Mouse (Mus musculus) forebrain, embryonic 10.5 days (tissue): Measurements from ENCODE around the gene Vmn1r55. TPM values are rescaled to one million over a fixed set of nuclear protein-coding genes. Genes with fewer than 3 reads are reported as not detected.
"Not testable (repeated sequence)": the region's sequence is repeated elsewhere in the genome, so short reads cannot be mapped to it uniquely, and the experiment has no call there.

Experiments used
- DNase-seq: peaks from one replicate; pipeline ENCODE4 v3.0.0-alpha.2; 2017; ENCODE audit warnings: low spot score; ENCODE audit errors: extremely low spot score
- H3K27ac ChIP-seq: fragments of 300-500 bp; sonication (generic); 2 replicates; pipeline ENCODE4 v1.5.1; 2016; ENCODE audit warnings: mild to moderate bottlenecking
- H3K27me3 ChIP-seq: fragments of 300-500 bp; sonication (generic); 2 replicates; pipeline ENCODE4 v1.6.1; 2016; ENCODE audit warnings: mild to moderate bottlenecking; ENCODE audit not compliant: poor library complexity, severe bottlenecking
- H3K36me3 ChIP-seq: fragments of 300-500 bp; sonication (generic); replicated peaks from 2 replicates; pipeline ENCODE4 v1.6.1; 2016; ENCODE audit warnings: mild to moderate bottlenecking, moderate library complexity
- H3K4me1 ChIP-seq: fragments of 300-500 bp; sonication (generic); 2 replicates; pipeline ENCODE4 v1.6.1; 2016
- H3K4me3 ChIP-seq: fragments of 300-500 bp; sonication (generic); 2 replicates; pipeline ENCODE4 v1.5.1; 2016; ENCODE audit warnings: mild to moderate bottlenecking, moderate library complexity
- H3K9me3 ChIP-seq: fragments of 300-500 bp; sonication (generic); 2 replicates; pipeline ENCODE4 v1.6.1; 2016; ENCODE audit warnings: mild to moderate bottlenecking, moderate library complexity
- WGBS: fragments of 180-500 bp; shearing (Covaris S2); methylation state at CpG from one replicate; pipeline ENCODE4 v1.1.7; 2016; 5-methylcytosine and 5-hydroxymethylcytosine counted together
- polyA plus RNA-seq: library from polyadenylated mRNA; unstranded; fragments of >200 nt; fragmentation: Nextera tagmentation; extraction: Ambion mirVana; gene quantifications from 2 replicates; pipeline ENCODE4 v1.2.1, GENCODE M21; 2016

Vmn1r55 gene
- 0.01 TPM in 1 of 2 replicates, not detected in the other for polyA plus RNA-seq

DNA sequence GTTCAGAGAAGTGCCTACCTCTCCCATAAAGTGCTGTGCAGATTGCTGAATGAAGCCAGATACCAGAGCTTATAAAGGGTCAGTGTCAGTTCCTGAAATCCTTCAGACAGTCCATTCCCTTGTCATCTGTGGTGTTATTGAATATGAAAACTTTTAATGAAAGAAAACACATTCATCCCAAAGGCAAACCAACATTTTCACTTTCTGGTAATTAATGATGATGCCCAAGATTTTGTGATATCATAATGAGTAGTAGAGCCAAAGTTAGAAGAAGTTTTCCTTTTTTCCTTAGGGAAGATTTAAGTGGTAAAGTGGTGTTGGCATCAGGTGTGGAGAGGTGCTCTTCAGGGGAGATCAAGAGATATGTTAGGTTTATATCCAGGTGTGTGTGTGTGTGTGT, at the start of gene Vmn1r55:
Gene Vmn1r55 (minus strand): TSS at position 101 of the 400 bp plus-strand sequence.
- H3K4me3 ChIP-seq, H3K4me1 ChIP-seq, H3K27ac ChIP-seq, H3K27me3 ChIP-seq, DNase-seq, H3K9me3 ChIP-seq, H3K36me3 ChIP-seq: not testable (repeated sequence)

DNA sequence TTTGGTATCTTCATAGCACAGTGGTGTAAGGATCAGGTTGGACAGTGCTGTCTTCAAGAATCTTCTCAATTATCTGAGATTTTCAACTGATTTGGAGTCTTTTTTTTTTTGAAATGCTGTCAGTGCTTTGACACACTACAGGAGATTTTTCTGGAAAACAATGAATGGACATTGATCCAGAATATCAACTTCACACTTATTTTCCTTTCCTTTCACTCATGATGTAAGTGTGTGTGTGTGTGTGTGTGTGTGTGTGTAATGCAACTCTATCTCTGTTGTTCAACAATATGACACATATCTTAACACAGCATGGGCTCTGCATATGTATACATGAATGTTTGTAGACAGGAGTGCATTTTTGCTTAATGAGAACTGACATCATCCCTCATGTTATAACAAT, 47.2 kb upstream of the Vmn1r55 start, which contains the start of gene Vmn1r56:
Gene Vmn1r56 (minus strand): TSS at position 101 of the 400 bp plus-strand sequence.
- not testable (repeated sequence) for DNase-seq, H3K4me3 ChIP-seq, H3K4me1 ChIP-seq

DNA sequence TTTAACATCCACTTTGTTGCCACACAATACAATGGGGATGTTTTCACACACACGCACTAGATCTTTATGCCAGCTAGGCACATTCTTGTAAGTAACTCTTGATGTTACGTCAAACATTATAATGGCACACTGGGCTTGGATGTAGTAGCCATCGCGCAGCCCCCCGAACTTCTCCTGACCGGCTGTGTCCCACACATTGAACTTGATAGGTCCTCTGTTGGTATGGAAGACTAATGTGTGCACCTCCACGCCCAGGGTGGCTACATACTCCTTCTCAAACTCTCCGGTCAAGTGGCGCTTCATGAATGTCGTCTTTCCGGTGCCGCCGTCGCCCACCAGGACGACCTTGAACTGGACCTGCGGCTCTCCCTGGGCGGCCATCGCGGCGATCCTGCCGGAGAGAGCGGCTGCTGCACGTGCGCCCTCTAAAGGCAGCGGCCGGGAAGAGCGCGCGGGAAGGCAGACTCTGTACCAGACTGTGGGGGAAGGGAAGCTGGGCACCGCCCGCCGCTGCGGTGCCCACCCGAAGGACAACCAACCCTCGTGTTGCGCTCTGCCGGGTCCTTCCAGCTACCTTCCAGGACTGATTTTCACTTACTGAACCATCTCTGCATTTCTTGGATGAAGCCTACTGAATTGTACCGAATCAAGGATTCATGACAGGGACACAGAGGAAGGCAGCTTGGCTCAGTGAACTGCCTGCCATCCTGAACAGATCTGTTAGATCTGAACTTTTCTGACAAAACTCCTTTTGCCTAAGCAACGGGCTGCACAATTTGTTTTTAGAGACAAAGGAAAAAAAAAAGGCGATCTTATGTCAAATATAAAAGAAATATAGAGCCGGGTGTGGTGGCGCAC, 23.7 kb downstream of the Vmn1r55 start, which contains the start of gene Rasl2-9:
Gene Rasl2-9 (minus strand): TSS at position 402 of the 858 bp plus-strand sequence.
- H3K27me3 ChIP-seq = peaks cover 10% of the 10 kb centered on the region; the same call in 1 of the 2 replicates
- H3K36me3 ChIP-seq = no peaks in the 10 kb centered on the region
- peak within 1 kb of the TSS; percentile 62 for H3K27ac ChIP-seq
- peak; percentile 70 for DNase-seq
- peaks cover 6% of the 10 kb centered on the region for H3K4me1 ChIP-seq
- H3K4me3 ChIP-seq = peak within 1 kb of the TSS; percentile 47
- peaks cover 12% of the 10 kb centered on the region for H3K9me3 ChIP-seq
- 21% methylated on average over 42 of the region's 42 CpGs for WGBS

More for the DNA sequence above, 47.2 kb upstream of the Vmn1r55 start, which contains the start of gene Vmn1r56:
- H3K36me3 ChIP-seq, H3K27me3 ChIP-seq, H3K9me3 ChIP-seq, H3K27ac ChIP-seq: not testable (repeated sequence)

DNA sequence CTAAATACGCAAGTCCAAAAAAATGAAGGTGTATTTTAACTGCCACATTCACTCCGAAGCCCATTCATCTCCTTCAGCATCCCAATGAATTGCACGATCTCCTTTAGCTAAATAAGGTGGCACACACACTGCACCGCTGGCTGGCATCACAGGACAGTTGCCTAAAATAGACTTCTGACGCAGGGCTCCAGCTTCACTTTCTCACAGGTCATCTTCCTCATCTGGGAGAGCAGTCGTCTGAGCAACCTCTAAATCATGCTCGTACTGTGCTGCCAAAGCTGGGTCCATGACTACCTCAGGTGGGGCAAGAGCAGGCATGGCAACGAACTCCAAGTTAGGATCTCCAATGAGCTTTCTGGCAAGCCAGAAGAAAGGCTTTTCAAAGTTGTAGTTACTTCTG, 24.4 kb downstream of the Vmn1r55 start:
- peaks cover 10% of the 10 kb centered on the region; the same call in 1 of the 2 replicates for H3K9me3 ChIP-seq
- H3K4me3 ChIP-seq = no peak overlapping the region
- H3K27me3 ChIP-seq = peaks cover 10% of the 10 kb centered on the region; the same call in 1 of the 2 replicates
- no peak for DNase-seq
- H3K4me1 ChIP-seq = peaks cover 6% of the 10 kb centered on the region
- no peak overlapping the region for H3K27ac ChIP-seq
- no peaks in the 10 kb centered on the region for H3K36me3 ChIP-seq
- WGBS = 91% methylated on average over 8 of the region's 8 CpGs

DNA sequence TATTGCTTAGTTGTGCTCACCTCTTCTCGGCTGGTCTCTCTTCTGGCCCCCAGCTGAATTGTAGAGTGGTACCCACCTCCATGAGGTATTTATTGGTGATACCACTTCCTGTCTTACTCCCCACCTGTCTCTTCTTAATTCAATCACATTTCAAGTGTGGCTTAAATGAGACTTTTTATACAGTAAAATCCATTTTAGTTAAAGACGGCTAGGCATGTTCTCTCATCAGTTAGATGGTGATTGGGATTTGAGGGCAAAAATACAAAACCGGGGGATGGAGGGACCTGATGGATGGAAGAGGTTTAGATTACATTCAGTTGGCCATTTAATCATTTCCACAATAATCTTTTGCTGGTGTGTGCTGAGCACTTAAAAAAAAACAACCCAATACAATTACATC, 32.6 kb downstream of the Vmn1r55 start, which contains the start of gene Rfpl4:
Gene Rfpl4 (minus strand): TSS at position 101 of the 400 bp plus-strand sequence.
- WGBS = 88% methylated on average over 3 of the region's 3 CpGs
- Histone ChIP-seq H3K27me3 (no peaks in the 10 kb centered on the region), H3K36me3 (no peaks in the 10 kb centered on the region), H3K4me1 (no peaks in the 10 kb centered on the region), H3K27ac (no peak within 1 kb of the TSS), H3K9me3 (0 out of 2 replicates have a peak, but pooled peaks cover 3% of the 10 kb centered on the region), H3K4me3 (no peak within 1 kb of the TSS)
- no peak for DNase-seq

DNA sequence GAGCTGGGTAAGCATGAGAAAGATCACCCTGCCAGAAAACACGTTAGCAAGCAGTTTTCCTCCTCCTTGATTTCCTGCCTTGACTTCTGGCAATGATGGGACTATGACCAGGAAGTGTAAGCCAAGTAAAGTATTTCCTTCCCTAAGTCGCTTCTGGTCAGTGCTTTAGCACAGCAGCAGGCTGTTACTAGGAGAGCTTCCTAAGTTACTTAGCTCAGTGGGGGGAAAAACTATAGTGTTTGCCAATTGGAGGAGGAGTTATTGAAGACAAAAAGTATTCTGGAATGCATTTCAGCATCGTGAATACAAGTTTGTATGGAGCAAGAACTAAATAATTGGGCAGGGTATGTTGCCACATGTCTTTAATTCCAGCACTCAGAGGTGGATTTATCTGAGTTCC, 36.8 kb downstream of the Vmn1r55 start:
- WGBS = 56% methylated on average over 3 of the region's 3 CpGs
- Histone ChIP-seq H3K27ac (no peak overlapping the region), H3K27me3 (no peaks in the 10 kb centered on the region), H3K4me1 (no peaks in the 10 kb centered on the region), H3K36me3 (no peaks in the 10 kb centered on the region), H3K4me3 (no peak overlapping the region), H3K9me3 (peaks cover 4% of the 10 kb centered on the region; the same call in 1 of the 2 replicates)
- DNase-seq = peak; percentile 9

DNA sequence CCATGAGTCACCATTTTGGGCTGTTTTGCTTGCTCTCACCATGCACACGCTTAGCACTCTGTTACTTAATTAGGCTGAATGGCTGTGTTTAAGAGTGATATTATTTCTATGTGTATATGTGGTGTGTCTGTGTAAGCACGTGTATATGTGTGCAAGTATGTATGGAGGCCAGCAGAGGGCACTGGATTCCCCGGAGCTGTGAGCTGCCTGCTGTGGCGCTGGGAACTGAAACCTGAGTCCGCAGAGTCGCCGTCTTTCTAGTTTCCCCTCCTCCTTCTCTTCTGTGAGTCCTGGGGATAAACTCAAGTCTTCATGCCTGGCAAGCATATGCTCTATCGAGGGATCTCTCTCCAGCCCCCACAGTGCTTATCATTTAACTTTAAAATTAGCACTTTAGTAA, 40.2 kb downstream of the Vmn1r55 start:
- no peak overlapping the region for H3K27ac ChIP-seq
- 82% methylated on average over 8 of the region's 8 CpGs for WGBS
- peaks cover 4% of the 10 kb centered on the region; the same call in 1 of the 2 replicates for H3K9me3 ChIP-seq
- no peaks in the 10 kb centered on the region for H3K27me3 ChIP-seq
- no peaks in the 10 kb centered on the region for H3K4me1 ChIP-seq
- H3K4me3 ChIP-seq = no peak overlapping the region
- no peak for DNase-seq
- H3K36me3 ChIP-seq = no peaks in the 10 kb centered on the region

DNA sequence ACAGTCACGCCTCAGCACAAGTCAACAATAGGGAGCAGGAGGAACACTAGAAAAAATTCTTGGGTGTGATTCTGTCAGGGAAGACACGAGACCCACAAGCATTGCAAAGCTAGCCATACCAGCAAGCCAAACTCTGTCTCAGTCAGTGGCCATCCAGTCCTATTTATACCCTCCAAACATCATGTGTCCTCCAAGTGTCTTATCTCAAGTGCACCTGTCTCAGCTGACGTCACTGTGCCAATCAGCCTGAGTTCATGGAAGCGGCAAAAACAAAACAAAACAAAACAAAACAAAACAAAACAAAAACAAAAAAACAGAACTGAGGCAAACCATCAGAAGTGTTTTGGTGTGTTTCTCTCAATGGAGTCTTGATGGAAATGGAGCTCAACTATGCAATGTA, 41.2 kb downstream of the Vmn1r55 start:
- H3K9me3 ChIP-seq = peaks cover 4% of the 10 kb centered on the region; the same call in 1 of the 2 replicates
- H3K4me1 ChIP-seq = no peaks in the 10 kb centered on the region
- H3K4me3 ChIP-seq = no peak overlapping the region
- WGBS = 88% methylated on average over 4 of the region's 4 CpGs
- no peak overlapping the region for H3K27ac ChIP-seq
- H3K27me3 ChIP-seq = no peaks in the 10 kb centered on the region
- no peaks in the 10 kb centered on the region for H3K36me3 ChIP-seq
- no peak for DNase-seq

DNA sequence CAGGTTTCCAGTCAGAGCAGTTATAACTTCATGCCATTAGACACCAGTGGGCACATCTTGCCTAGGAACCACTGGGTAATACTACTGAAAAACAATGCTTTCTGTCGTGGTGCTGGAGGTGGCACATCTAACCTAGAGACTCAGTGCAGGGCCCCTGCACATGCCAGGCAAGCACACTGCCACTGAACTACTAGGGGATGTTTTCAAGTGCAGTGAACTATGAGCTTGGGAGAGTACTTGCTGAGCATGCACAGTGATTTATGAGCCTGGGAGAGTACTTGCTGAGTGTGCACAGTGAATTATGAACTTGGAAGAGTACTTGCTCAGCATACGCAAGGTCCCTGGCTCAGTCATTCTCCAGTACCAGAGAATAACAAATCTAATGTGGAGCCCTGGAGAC, 46.9 kb downstream of the Vmn1r55 start:
- WGBS = 88% methylated on average over 2 of the region's 2 CpGs
- no peaks in the 10 kb centered on the region for H3K4me1 ChIP-seq

DNA sequence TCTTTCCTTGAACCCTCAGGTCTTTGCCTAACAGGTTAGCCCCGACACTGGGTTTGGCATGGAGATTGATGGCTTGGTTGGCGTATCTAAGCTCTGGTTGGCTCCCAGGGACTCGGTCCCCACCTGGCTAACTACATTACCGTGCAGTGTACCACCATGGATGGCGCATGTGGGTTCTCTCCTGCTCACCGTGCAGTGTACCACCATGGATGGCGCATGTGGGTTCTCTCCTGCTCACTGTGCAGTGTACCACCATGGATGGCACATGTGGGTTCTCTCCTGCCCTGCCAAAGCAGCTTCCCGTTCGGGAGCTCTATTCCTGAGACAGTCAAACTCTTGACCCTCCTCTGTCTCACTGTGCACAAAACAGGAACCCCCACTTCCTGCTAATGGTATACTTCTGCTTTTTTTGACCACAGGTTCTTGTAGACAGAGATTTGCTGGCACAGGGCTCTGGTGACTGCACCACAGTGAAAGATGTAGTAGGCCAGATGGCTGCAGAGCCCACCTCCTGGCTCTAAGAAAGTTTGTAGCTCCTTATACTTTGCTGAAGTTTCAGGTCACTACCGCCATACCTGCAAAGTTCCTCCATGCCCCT, 48.3 kb downstream of the Vmn1r55 start:
- no peak for DNase-seq
- H3K36me3 ChIP-seq = peaks cover 36% of the 10 kb centered on the region
- H3K4me1 ChIP-seq = no peaks in the 10 kb centered on the region
- H3K9me3 ChIP-seq = no peaks in the 10 kb centered on the region
- no peak overlapping the region for H3K4me3 ChIP-seq
- 90% methylated on average over 10 of the region's 10 CpGs for WGBS
- no peaks in the 10 kb centered on the region for H3K27me3 ChIP-seq
- H3K27ac ChIP-seq = no peak overlapping the region

More for the DNA sequence above, 46.9 kb downstream of the Vmn1r55 start:
- H3K27ac ChIP-seq = no peak overlapping the region
- H3K4me3 ChIP-seq = no peak overlapping the region
- no peaks in the 10 kb centered on the region for H3K9me3 ChIP-seq
- H3K27me3 ChIP-seq = no peaks in the 10 kb centered on the region
- no peak for DNase-seq
- peaks cover 22% of the 10 kb centered on the region for H3K36me3 ChIP-seq

DNA sequence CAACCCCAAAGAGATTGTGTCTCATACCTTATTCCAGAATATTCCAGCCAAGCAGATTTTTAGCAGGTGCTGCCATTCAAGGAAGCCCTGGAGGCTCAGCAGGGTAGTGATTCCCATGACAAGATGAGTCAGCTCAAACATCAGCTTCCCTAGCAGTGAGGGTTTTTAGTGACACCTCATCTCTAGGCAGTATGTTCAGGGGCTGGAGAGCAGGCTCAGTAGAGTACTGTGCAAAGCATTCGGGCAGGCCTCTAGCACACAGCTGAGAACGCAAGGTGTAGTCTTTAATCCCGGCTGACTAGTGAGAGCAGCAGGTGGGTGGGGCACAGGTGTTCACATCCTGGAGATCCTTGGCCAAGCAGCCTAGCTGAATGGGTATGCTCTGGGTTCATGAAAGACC, 49.7 kb downstream of the Vmn1r55 start:
- Histone ChIP-seq H3K27ac (no peak overlapping the region), H3K9me3 (no peaks in the 10 kb centered on the region), H3K4me1 (no peaks in the 10 kb centered on the region), H3K36me3 (peaks cover 50% of the 10 kb centered on the region), H3K27me3 (no peaks in the 10 kb centered on the region), H3K4me3 (no peak overlapping the region)
- DNase-seq = no peak
- 85% methylated on average over 3 of the region's 3 CpGs for WGBS

DNA sequence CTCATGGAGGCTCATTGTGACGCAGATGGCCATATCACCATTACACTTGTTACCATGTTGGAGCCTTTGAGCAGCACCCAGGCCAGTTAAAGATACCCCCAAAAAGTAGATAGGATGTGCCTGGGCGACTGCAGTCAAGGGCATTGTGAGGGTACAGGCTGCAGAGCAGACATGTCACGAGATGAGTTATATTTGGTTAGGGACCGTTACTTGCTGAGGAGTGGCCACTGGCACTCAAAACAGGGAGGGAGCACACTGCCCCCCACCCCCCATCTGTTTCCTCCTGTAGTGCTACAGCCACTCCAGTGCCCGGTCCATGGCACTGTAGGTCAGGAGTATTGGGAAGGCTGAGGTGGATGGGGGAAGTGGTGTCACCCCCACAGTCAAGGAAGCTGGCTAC, 50.7 kb downstream of the Vmn1r55 start:
- Histone ChIP-seq H3K9me3 (no peaks in the 10 kb centered on the region), H3K4me1 (no peaks in the 10 kb centered on the region), H3K4me3 (no peak overlapping the region), H3K27me3 (no peaks in the 10 kb centered on the region), H3K27ac (no peak overlapping the region), H3K36me3 (peaks cover 60% of the 10 kb centered on the region)
- WGBS = 96% methylated on average over 5 of the region's 5 CpGs
- DNase-seq = no peak
